Mouse (Mus musculus) liver, adult 2 months (tissue): ENCODE measurements around the gene Taf1a.

Source experiments
- CTCF ChIP-seq: fragments of 200-500 bp; IDR thresholded peaks from 2 replicates; pipeline ENCODE4 v1.5.1; 2011; ENCODE audit warnings: low read depth, low read length, control low read depth
- POLR2A ChIP-seq: fragments of 200-500 bp; IDR thresholded peaks from 2 replicates; pipeline ENCODE4 v1.6.1; 2011; ENCODE audit warnings: low read length, control low read depth; ENCODE audit not compliant: insufficient read depth; ENCODE audit errors: extremely low read depth

DNA sequence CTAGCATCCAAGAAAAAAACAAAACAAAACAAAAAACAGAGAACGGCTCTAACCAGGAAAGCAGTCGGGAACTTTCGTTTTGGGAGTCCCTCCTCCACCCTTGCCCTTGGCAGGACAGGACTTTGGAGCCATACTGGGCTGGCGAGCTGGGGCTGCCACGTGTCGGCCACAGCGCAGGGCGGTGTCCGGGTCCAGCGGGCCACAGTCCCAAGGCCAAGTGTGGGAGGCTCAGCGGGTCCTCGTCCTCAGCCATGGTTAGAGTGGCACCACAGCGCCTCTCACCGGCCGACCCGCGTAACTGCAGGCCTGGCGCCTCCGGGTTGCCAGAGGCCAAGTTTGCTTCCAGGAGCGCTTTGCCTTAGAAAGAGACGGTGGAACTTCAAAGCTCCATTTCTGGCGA lies 50.3 kb downstream of the Taf1a start:
- TF ChIP-seq CTCF (peak; percentile 96), POLR2A (no peak)
